Mouse (Mus musculus) adrenal gland, postnatal 36 days (tissue): ENCODE data around the gene Fcgr3. TPM values are rescaled to one million over a fixed set of nuclear protein-coding genes. Genes with fewer than 3 reads are reported as not detected.
A peak's percentile ranks its signal among the peaks of the same experiment; 100 is the strongest.
"Not testable (repeated sequence)": the region's sequence is repeated elsewhere in the genome, so short reads cannot be mapped to it uniquely, and the experiment has no call there.

Experiments used
- DNase-seq, 2 experiments: peaks; one replicate each; pipeline ENCODE4 v3.0.0; 2021; ENCODE audit warnings: mixed read lengths in 1 of 2
- total RNA-seq, 2 experiments: library from RNA; stranded (reverse); gene quantifications; 2 replicates each; pipeline ENCODE4 v1.2.3; 2021

Gene Fcgr3
- total RNA-seq, 2 experiments from 2014 or later = 10.9 to 19.5 TPM

- not testable (repeated sequence) for DNase-seq
Observed at GRCm38 (mm10) chr1:171088237-171088869, 23.6 kb upstream of the Fcgr3 start.

GRCm38 (mm10) chr1:171085718-171086117, 21.0 kb upstream of the Fcgr3 start:
- no peak for DNase-seq

GRCm38 (mm10) chr1:171081512-171082231, 16.9 kb upstream of the Fcgr3 start:
- not testable (repeated sequence) for DNase-seq

- not testable (repeated sequence) for DNase-seq
Observed at GRCm38 (mm10) chr1:171079825-171080224, 15.1 kb upstream of the Fcgr3 start.

- DNase-seq = not testable (repeated sequence)
Observed at GRCm38 (mm10) chr1:171079345-171079744, 14.6 kb upstream of the Fcgr3 start.

GRCm38 (mm10) chr1:171078419-171078818, 13.7 kb upstream of the Fcgr3 start:
- not testable (repeated sequence) for DNase-seq

GRCm38 (mm10) chr1:171077955-171078354, 13.2 kb upstream of the Fcgr3 start:
- not testable (repeated sequence) for DNase-seq

- not testable (repeated sequence) for DNase-seq
Observed at GRCm38 (mm10) chr1:171077192-171077591, 12.5 kb upstream of the Fcgr3 start.

- not testable (repeated sequence) for DNase-seq
Observed at GRCm38 (mm10) chr1:171076176-171076575, 11.4 kb upstream of the Fcgr3 start.

- DNase-seq = not testable (repeated sequence)
Observed at GRCm38 (mm10) chr1:171074283-171074682, 9.5 kb upstream of the Fcgr3 start.

GRCm38 (mm10) chr1:171072217-171072616, 7.5 kb upstream of the Fcgr3 start:
- not testable (repeated sequence) for DNase-seq

- DNase-seq = not testable (repeated sequence)
Observed at GRCm38 (mm10) chr1:171071726-171072125, 7.0 kb upstream of the Fcgr3 start.

- DNase-seq = not testable (repeated sequence)
Observed at GRCm38 (mm10) chr1:171070879-171071278, 6.1 kb upstream of the Fcgr3 start.

- DNase-seq = not testable (repeated sequence)
Observed at GRCm38 (mm10) chr1:171069508-171069907, 4.8 kb upstream of the Fcgr3 start.

- DNase-seq = not testable (repeated sequence)
Observed at GRCm38 (mm10) chr1:171067928-171068327, 3.2 kb upstream of the Fcgr3 start.

- peak in 1 of 2 experiments; percentile 17 for DNase-seq
Observed at GRCm38 (mm10) chr1:171066583-171066982, 1.8 kb upstream of the Fcgr3 start.

- DNase-seq = peak; percentile 21 to 36
Observed at GRCm38 (mm10) chr1:171065768-171066167, 1.0 kb upstream of the Fcgr3 start.

GRCm38 (mm10) chr1:171065243-171065587, 480 bp upstream of the Fcgr3 start:
- DNase-seq = peak; percentile 47 to 62

- peak in 1 of 2 experiments; percentile 20 for DNase-seq
Observed at GRCm38 (mm10) chr1:171063569-171064490, 905 bp downstream of the Fcgr3 start.

- DNase-seq = no peak
Observed at GRCm38 (mm10) chr1:171061566-171061965, 3.2 kb downstream of the Fcgr3 start.

- no peak for DNase-seq
Observed at GRCm38 (mm10) chr1:171060392-171060791, 4.3 kb downstream of the Fcgr3 start.

GRCm38 (mm10) chr1:171059203-171059602, 5.5 kb downstream of the Fcgr3 start:
- DNase-seq = no peak
